Mouse (Mus musculus) heart, embryonic 14.5 days (tissue): Measurements from ENCODE around the gene Gm3233. TPM values are rescaled to one million over a fixed set of nuclear protein-coding genes. Genes with fewer than 3 reads are reported as not detected.

Experiments
- polyA plus RNA-seq: library from polyadenylated mRNA; unstranded; fragments of >200 nt; fragmentation: Nextera tagmentation; extraction: Ambion mirVana; gene quantifications from 2 replicates; pipeline ENCODE4 v1.2.1, GENCODE M21; 2014

Gene Gm3233
- polyA plus RNA-seq, 1 experiment from 2014 or later = not detected

Other genes with a start within 250 kb of the Gm3233 start
- 23.0 TPM in 2 replicates for gene Fam207a, start 243.9 kb downstream of the Gm3233 start, polyA plus RNA-seq
- gene Itgb2, start 229.4 kb downstream of the Gm3233 start, polyA plus RNA-seq = 1.5 and 2.4 TPM in 2 replicates
- 128 and 133 TPM in 2 replicates for gene Pttg1ip, start 178.0 kb downstream of the Gm3233 start, polyA plus RNA-seq
- 144 and 156 TPM in 2 replicates for gene Sumo3, start 153.6 kb downstream of the Gm3233 start, polyA plus RNA-seq
- 2.9 TPM in 1 of 2 replicates, not detected in the other for gene Gm49325, start 153.5 kb downstream of the Gm3233 start, polyA plus RNA-seq
- 50.4 and 53.0 TPM in 2 replicates for gene Ube2g2, start 137.4 kb downstream of the Gm3233 start, polyA plus RNA-seq
- 0.09 TPM in 1 of 2 replicates, not detected in the other for gene Tspear, start 73.1 kb downstream of the Gm3233 start, polyA plus RNA-seq
- not detected in 2 replicates for gene Gm19402, start 68.9 kb downstream of the Gm3233 start, polyA plus RNA-seq
- gene Gm9508, start 62.4 kb downstream of the Gm3233 start, polyA plus RNA-seq = not detected in 2 replicates
- not detected in 2 replicates for gene Gm10272, start 53.1 kb downstream of the Gm3233 start, polyA plus RNA-seq
- not detected in 2 replicates for gene Gm10024, start 48.2 kb downstream of the Gm3233 start, polyA plus RNA-seq
- not detected in 2 replicates for gene Gm10142, start 43.9 kb downstream of the Gm3233 start, polyA plus RNA-seq
- gene Krtap12-1, start 39.1 kb downstream of the Gm3233 start, polyA plus RNA-seq = not detected in 2 replicates
- gene Gm10100, start 33.2 kb downstream of the Gm3233 start, polyA plus RNA-seq = not detected in 2 replicates
- gene Gm18596, start 17.0 kb downstream of the Gm3233 start, polyA plus RNA-seq = not detected in 2 replicates
- not detected in 2 replicates for gene Gm9736, start 8.3 kb downstream of the Gm3233 start, polyA plus RNA-seq
- not detected in 2 replicates for gene Gm3238, start 11.6 kb upstream of the Gm3233 start, polyA plus RNA-seq
- not detected in 2 replicates for gene Gm7138, start 17.3 kb upstream of the Gm3233 start, polyA plus RNA-seq
- not detected in 2 replicates for gene Gm3250, start 22.9 kb upstream of the Gm3233 start, polyA plus RNA-seq
- gene Gm7137, start 28.5 kb upstream of the Gm3233 start, polyA plus RNA-seq = not detected in 2 replicates
- not detected in 2 replicates for gene Gm9639, start 35.4 kb upstream of the Gm3233 start, polyA plus RNA-seq
- gene Gm19668, start 39.5 kb upstream of the Gm3233 start, polyA plus RNA-seq = not detected in 2 replicates
- not detected in 2 replicates for gene Gm9507, start 52.2 kb upstream of the Gm3233 start, polyA plus RNA-seq
- gene Gm2696, start 55.0 kb upstream of the Gm3233 start, polyA plus RNA-seq = not detected in 2 replicates
- gene Krtap10-4, start 67.4 kb upstream of the Gm3233 start, polyA plus RNA-seq = not detected in 2 replicates
- gene Krtap10-10, start 76.3 kb upstream of the Gm3233 start, polyA plus RNA-seq = not detected in 2 replicates
- not detected in 2 replicates for gene Gm36176, start 87.1 kb upstream of the Gm3233 start, polyA plus RNA-seq
- not detected in 2 replicates for gene Gm10318, start 93.2 kb upstream of the Gm3233 start, polyA plus RNA-seq
- gene Gm3285, start 102.3 kb upstream of the Gm3233 start, polyA plus RNA-seq = not detected in 2 replicates
- gene Lrrc3, start 142.9 kb upstream of the Gm3233 start, polyA plus RNA-seq = 1.2 and 1.3 TPM in 2 replicates
- 0.07 and 0.51 TPM in 2 replicates for gene Trpm2, start 210.9 kb upstream of the Gm3233 start, polyA plus RNA-seq
- 18.6 and 21.1 TPM in 2 replicates for gene 1810043G02Rik, start 218.8 kb upstream of the Gm3233 start, polyA plus RNA-seq